In genomic region chr5:4661420-4662197, GRCm38 (mm10) we compare ENCODE assay signal across 13 mouse cellular contexts.
DNase-seq lines count a peak whose midpoint lies in the region; ATAC-seq and TF ChIP-seq lines count a peak whose summit lies in the region.
"Had no signal": no experiment of that assay in that cellular context is flagged by ENCODE, and none has a peak within 500 bp of the region (broad histone marks: within the 10 kb centered on the region; RNA-seq: fewer than 3 reads in every experiment).

No protein-coding gene starts in this region.

- H3K9me3 ChIP-seq in hindbrain, embryonic 15.5 days: no peaks in the 10 kb centered on the region
- H3K9me3 ChIP-seq in hindbrain, postnatal 0 days (ENCODE audit: low read length): no peaks in the 10 kb centered on the region
- no peaks in the 10 kb centered on the region; the same call in 1 of the 2 replicates for H3K9me3 ChIP-seq in intestine, embryonic 16.5 days (ENCODE audit: control insufficient read depth, low read length)
- H3K9me3 ChIP-seq in limb, embryonic 14.5 days (ENCODE audit: control insufficient read depth, low read length): peaks cover 7% of the 10 kb centered on the region; the same call in 1 of the 2 replicates
- H3K9me3 ChIP-seq in neural tube, embryonic 12.5 days: no peaks in the 10 kb centered on the region

- 67% methylated on average over 12 of the region's 12 CpGs for WGBS in hindbrain, embryonic 15.5 days
- WGBS in hindbrain, postnatal 0 days: 63% methylated on average over 12 of the region's 12 CpGs
- 20% methylated on average over 12 of the region's 12 CpGs for WGBS in intestine, embryonic 16.5 days
- WGBS in limb, embryonic 14.5 days: 20% methylated on average over 12 of the region's 12 CpGs
- 32% methylated on average over 12 of the region's 12 CpGs for WGBS in neural tube, embryonic 12.5 days

- H3K4me1 ChIP-seq in hindbrain, embryonic 15.5 days (replicated peaks): peaks cover 10% of the 10 kb centered on the region
- 0 out of 2 replicates have a peak, but pooled peaks cover 3% of the 10 kb centered on the region for H3K4me1 ChIP-seq in hindbrain, postnatal 0 days (ENCODE audit: insufficient read depth, low read length)
- H3K4me1 ChIP-seq in intestine, embryonic 16.5 days (ENCODE audit: control insufficient read depth, insufficient read depth, low read length): no peaks in the 10 kb centered on the region
- peaks cover 19% of the 10 kb centered on the region for H3K4me1 ChIP-seq in limb, embryonic 14.5 days (ENCODE audit: control insufficient read depth, insufficient read depth, low read length)
- H3K4me1 ChIP-seq in neural tube, embryonic 12.5 days: peaks cover 11% of the 10 kb centered on the region

- intact Hi-C loops in gastrocnemius, postnatal 36 days (cut with DNase I): no loop called here

- no peaks in the 10 kb centered on the region for H3K36me3 ChIP-seq in hindbrain, embryonic 15.5 days
- no peaks in the 10 kb centered on the region for H3K36me3 ChIP-seq in hindbrain, postnatal 0 days (ENCODE audit: insufficient read depth, low read length)
- no peaks in the 10 kb centered on the region for H3K36me3 ChIP-seq in intestine, embryonic 16.5 days (ENCODE audit: control insufficient read depth, insufficient read depth, low read length)
- no peaks in the 10 kb centered on the region for H3K36me3 ChIP-seq in limb, embryonic 14.5 days (ENCODE audit: control insufficient read depth, insufficient read depth, low read length)
- no peaks in the 10 kb centered on the region for H3K36me3 ChIP-seq in neural tube, embryonic 12.5 days
- H3K36me3 ChIP-seq: forebrain, embryonic 10.5 days had no signal

- ATAC-seq in hindbrain, embryonic 15.5 days (ENCODE audit: low FRiP score, low read depth): no peak
- ATAC-seq in hindbrain, postnatal 0 days: no peak
- ATAC-seq in intestine, embryonic 16.5 days: peak; percentile 59; the same call in 1 of the 2 replicates
- ATAC-seq in limb, embryonic 14.5 days (ENCODE audit: low FRiP score, low read depth): no peak
- peak; percentile 62 for ATAC-seq in neural tube, embryonic 12.5 days (ENCODE audit: low FRiP score, low read depth)
- ATAC-seq: midbrain, embryonic 16.5 days had no signal

- TF ChIP-seq POLR2A in limb, embryonic 14.5 days (IDR thresholded peaks at IDR 0.05; ENCODE audit: borderline replicate concordance, extremely low read depth, insufficient read depth, insufficient read length): no peak

- H3K9ac ChIP-seq in hindbrain, embryonic 15.5 days: no peak overlapping the region
- H3K9ac ChIP-seq in hindbrain, postnatal 0 days (replicated peaks; ENCODE audit: low read length): no peak overlapping the region
- no peak overlapping the region for H3K9ac ChIP-seq in intestine, embryonic 16.5 days (ENCODE audit: low read depth, low read length)
- no peak overlapping the region for H3K9ac ChIP-seq in limb, embryonic 14.5 days (ENCODE audit: low read depth, low read length, severe bottlenecking)
- H3K9ac ChIP-seq in neural tube, embryonic 12.5 days: no peak overlapping the region

- H3K27ac ChIP-seq in hindbrain, embryonic 15.5 days (replicated peaks): no peak overlapping the region
- H3K27ac ChIP-seq in hindbrain, postnatal 0 days: no peak overlapping the region
- H3K27ac ChIP-seq in intestine, embryonic 16.5 days (ENCODE audit: low read length): no peak overlapping the region
- no peak overlapping the region for H3K27ac ChIP-seq in limb, embryonic 14.5 days (replicated peaks; ENCODE audit: low read depth, low read length)
- no peak overlapping the region for H3K27ac ChIP-seq in neural tube, embryonic 12.5 days
- H3K27ac ChIP-seq: forebrain, embryonic 10.5 days had no signal

- no peak for TF ChIP-seq CTCF in hindbrain, postnatal 0 days (IDR thresholded peaks at IDR 0.05; ENCODE audit: low read depth)

- no peaks in the 10 kb centered on the region for H3K27me3 ChIP-seq in hindbrain, embryonic 15.5 days
- no peaks in the 10 kb centered on the region for H3K27me3 ChIP-seq in hindbrain, postnatal 0 days (ENCODE audit: insufficient read depth, low read length)
- no peaks in the 10 kb centered on the region for H3K27me3 ChIP-seq in intestine, embryonic 16.5 days (replicated peaks; ENCODE audit: control insufficient read depth, insufficient read depth, low read length)
- H3K27me3 ChIP-seq in limb, embryonic 14.5 days (ENCODE audit: control insufficient read depth, insufficient read depth, low read length): no peaks in the 10 kb centered on the region
- H3K27me3 ChIP-seq in neural tube, embryonic 12.5 days (replicated peaks): no peaks in the 10 kb centered on the region

- DNase-seq in hindbrain, postnatal 0 days (ENCODE audit: low spot score): no peak
- no peak for DNase-seq in limb, embryonic 14.5 days (ENCODE audit: low spot score)
- no peak for DNase-seq in urinary bladder, adult 2 months (ENCODE audit: low spot score)
- DNase-seq in spleen, postnatal 36 days (ENCODE audit: low spot score in 2 of 2): no peak
- DNase-seq in gastrocnemius, postnatal 36 days: no peak
- DNase-seq: cerebellum, adult 18-20 months; heart, postnatal 10 days; right cerebral cortex, postnatal 4 days had no signal

- H3K4me2 ChIP-seq in hindbrain, embryonic 15.5 days: 0 out of 2 replicates have a peak overlapping the region, but pooled peaks have one; percentile 4
- H3K4me2 ChIP-seq in hindbrain, postnatal 0 days (ENCODE audit: low read depth, low read length): no peak overlapping the region
- peak overlapping the region; percentile 11; the same call in 1 of the 2 replicates for H3K4me2 ChIP-seq in intestine, embryonic 16.5 days (ENCODE audit: low read depth, low read length)
- H3K4me2 ChIP-seq in limb, embryonic 14.5 days (replicated peaks; ENCODE audit: low read depth, low read length, severe bottlenecking): peak overlapping the region; percentile 34
- H3K4me2 ChIP-seq in neural tube, embryonic 12.5 days (replicated peaks): no peak overlapping the region; the same call in 1 of the 2 replicates

- H3K4me3 ChIP-seq in hindbrain, embryonic 15.5 days: no peak overlapping the region
- H3K4me3 ChIP-seq in hindbrain, postnatal 0 days (ENCODE audit: low read length): no peak overlapping the region
- H3K4me3 ChIP-seq in intestine, embryonic 16.5 days (ENCODE audit: low read length): no peak overlapping the region
- no peak overlapping the region for H3K4me3 ChIP-seq in limb, embryonic 14.5 days (replicated peaks; ENCODE audit: low read length)
- no peak overlapping the region for H3K4me3 ChIP-seq in neural tube, embryonic 12.5 days
- H3K4me3 ChIP-seq: forebrain, embryonic 10.5 days had no signal

Comparison
In these comparisons a context has a peak if more than half of its experiments do, and no peak if none do; other contexts are left out.
1. H3K4me2 ChIP-seq: peak in hindbrain, embryonic 15.5 days (single experiment), intestine, embryonic 16.5 days (single experiment) and limb, embryonic 14.5 days (single experiment); none in hindbrain, postnatal 0 days (single experiment) and neural tube, embryonic 12.5 days (single experiment).
2. ATAC-seq: peak in intestine, embryonic 16.5 days (single experiment) and neural tube, embryonic 12.5 days (single experiment); none in hindbrain, embryonic 15.5 days (single experiment), hindbrain, postnatal 0 days (single experiment) and limb, embryonic 14.5 days (single experiment).